Mouse (Mus musculus): ENCODE results near the gene Milr1.
"Not testable (repeated sequence)": the region's sequence is repeated elsewhere in the genome, so short reads cannot be mapped to it uniquely, and the experiment has no call there.

Milr1 gene

GRCm38 (mm10) chr11:106730714-106731113 lies 20.3 kb upstream of the Milr1 start:
- DNase-seq (ENCODE audit: low read depth): no peak

GRCm38 (mm10) chr11:106736614-106737013 lies 14.4 kb upstream of the Milr1 start:
- no peak for DNase-seq (ENCODE audit: low read depth)

GRCm38 (mm10) chr11:106737178-106737621 lies 13.8 kb upstream of the Milr1 start:
- no peak for DNase-seq (ENCODE audit: low read depth)

DNA sequence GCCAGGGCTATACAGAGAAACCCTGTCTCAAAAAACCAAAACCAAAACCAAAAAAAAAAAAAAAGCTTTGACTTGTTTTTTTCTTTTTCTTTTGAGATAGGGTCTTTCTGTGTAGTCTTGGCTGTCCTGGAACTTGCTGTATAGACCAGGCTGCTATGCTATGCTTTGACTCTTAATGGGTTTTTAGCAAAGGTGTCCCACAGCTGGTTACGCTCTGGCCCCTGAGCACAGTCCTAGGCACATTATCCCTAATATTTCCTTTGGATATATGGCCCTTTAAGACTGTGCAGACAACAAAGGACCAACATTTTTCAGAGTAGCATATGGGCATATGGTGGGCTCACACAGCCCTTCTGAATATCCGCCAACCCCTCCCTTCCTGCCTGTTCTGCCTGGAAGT lies 11.9 kb upstream of the Milr1 start:
- no peak for DNase-seq (ENCODE audit: low read depth)

DNA sequence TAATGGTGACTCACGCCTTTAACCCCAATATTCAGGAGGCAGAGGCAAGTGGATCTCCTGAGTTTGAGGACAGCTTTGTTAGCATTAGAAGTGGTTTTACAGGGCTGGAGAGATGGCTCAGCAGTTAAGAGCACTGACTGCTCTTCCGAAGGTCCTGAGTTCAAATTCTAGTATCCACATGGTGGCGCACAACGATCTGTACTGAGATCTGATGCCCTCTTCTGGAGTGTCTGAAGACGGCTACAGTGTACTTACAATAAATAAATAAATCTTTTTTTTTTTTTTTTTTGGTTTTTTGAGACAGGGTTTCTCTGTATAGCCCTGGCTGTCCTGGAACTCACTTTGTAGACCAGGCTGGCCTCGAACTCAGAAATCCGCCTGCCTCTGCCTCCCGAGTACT lies 10.3 kb upstream of the Milr1 start:
- DNase-seq (ENCODE audit: low read depth): not testable (repeated sequence)

DNA sequence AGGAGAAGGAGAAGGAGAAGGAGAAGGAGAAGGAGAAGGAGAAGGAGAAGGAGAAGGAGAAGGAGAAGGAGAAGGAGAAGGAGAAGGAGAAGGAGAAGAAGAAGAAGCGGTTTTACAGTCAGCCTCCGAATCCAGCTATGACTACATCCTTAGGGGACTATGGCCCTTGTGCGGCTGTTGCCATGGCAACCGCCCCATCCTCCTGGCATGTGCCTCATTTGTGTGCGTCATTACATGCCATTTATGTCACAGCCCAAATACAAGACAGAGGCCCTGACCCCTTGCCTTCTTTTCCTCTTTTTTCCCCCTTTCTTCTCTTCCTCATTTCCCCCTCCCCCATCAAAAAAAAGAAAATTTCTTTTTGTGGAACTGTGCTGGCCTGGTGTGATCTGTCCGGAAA lies 9.8 kb upstream of the Milr1 start:
- no peak for DNase-seq (ENCODE audit: low read depth)

- no peak for DNase-seq (ENCODE audit: low read depth)
Measured at GRCm38 (mm10) chr11:106741826-106742225, 9.2 kb upstream of the Milr1 start.

DNA sequence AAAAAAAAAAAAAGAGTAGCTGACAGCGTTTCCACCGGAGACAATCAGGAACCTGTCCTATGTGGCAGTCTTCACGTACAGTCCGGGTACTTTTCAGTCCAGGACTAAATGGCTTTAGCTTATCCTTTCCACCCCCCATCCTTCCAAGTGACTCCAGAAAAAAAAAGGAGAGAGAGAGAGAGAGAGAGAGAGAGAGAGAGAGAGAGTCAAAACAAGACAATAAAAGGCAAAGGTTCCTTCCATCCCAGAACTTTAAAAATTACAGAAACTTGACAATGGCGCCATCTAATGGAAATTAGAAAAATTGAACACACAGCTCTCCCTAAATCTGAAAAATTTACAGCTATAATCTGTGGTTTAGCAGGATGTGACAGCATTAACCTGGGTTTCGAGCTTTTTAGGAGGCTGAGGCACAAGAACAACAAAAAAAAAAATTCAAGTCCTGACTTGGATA lies 8.6 kb upstream of the Milr1 start:
- DNase-seq (ENCODE audit: low read depth): no peak

- DNase-seq (ENCODE audit: low read depth): no peak
Measured at GRCm38 (mm10) chr11:106744949-106745348, 6.1 kb upstream of the Milr1 start.

DNA sequence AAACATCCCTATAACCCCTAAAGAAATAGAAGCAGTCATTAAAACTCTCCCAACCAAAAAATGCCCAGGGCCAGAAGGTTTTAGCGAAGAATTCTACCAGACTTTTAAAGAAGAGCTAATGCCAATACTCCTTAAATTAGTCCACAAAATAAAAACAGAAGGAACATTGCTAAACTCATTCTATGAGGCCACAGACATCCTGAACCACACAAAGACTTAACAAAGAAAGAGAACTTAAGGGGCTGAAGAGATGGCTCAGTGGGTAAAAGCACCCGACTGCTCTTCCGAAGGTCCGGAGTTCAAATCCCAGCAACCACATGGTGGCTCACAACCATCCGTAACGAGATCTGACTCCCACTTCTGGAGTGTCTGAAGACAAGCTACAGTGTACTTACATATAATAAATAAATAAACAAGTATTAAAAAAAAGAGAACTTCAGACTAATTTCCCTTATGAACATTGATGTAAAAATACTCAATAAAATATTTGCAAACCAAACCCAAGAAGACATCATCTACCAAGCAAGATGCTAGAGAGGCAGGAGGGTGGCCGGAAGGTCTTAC lies 1.4 kb upstream of the Milr1 start:
- DNase-seq (ENCODE audit: low read depth): not testable (repeated sequence)

DNA sequence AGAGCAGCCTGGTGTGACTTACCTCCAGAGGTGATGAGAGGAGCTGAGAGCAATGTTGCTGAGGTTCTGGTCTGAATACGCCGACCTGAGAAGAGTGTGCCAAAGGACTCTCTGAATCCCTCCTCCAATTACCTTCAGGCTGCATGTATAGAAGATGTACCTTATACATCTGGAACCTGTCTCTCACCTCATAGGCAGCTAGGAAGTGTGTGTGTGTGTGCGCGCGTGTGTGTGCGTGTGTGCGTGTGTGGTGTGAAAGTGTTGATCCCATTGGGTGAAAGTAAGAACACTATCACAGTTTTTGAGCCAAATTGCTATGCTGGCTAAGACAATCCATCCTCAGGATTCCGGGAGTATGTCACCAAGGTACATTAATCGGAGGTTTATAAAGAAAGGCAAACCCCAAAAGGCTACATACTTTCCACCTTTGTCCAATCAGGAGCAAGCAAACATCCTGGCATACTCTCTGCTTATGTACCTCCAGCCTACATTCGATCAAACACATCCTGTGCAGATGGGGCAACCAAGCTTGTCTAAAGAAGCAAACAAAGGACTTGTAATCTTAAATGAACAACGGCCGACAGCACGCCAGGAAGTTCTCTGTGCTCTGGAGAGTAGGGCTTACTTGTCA lies 790 bp upstream of the Milr1 start, which contains the start of gene Pecam1:
Gene Pecam1 (minus strand): TSS at position 508 of the 631 bp plus-strand sequence.
- DNase-seq (ENCODE audit: low read depth): no peak

- no peak for DNase-seq (ENCODE audit: low read depth)
Measured at GRCm38 (mm10) chr11:106752103-106752502, 1.1 kb downstream of the Milr1 start.

- DNase-seq (ENCODE audit: low read depth): no peak
Measured at GRCm38 (mm10) chr11:106753314-106753713, 2.3 kb downstream of the Milr1 start.

DNA sequence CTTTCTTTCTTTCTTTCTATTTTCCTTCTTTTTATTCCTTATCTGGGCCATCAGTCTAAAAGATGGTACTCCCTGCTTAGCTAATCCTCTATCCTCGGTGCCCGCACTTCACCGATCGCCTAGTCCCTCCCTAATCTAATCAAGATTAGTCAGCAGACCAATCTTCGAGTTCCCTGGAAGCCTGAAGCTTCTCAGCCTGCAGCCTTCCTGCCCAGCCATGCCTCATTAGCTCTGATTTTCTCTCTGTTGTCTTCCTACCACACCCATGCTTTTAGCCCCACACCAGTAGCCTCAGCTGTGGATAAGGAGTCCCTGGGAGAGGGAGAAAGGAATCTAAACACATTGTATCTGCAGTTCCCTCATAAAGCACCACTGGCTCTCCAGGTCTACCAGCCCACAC lies 4.6 kb downstream of the Milr1 start:
- DNase-seq (ENCODE audit: low read depth): no peak

DNA sequence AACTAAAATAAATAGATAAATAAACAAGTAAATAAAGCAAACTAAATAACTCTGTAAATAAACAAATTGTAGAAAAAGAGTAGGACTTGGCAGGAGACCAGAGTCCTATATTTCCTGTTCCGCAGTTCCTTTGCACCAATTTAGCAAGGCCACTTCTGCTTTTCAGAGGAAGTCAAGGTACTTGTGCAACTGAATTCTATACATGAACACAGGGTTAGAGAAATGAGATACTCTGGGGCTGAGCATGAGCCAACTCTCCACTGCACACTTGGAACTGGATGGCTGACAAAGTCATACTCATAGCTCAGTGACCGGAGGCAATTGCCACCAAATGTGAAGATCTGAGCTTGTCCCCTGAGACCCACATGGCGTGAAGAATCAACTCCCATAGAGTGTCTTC lies 8.0 kb downstream of the Milr1 start:
- no peak for DNase-seq (ENCODE audit: low read depth)

GRCm38 (mm10) chr11:106760511-106760910 lies 9.5 kb downstream of the Milr1 start:
- no peak for DNase-seq (ENCODE audit: low read depth)

- no peak for DNase-seq (ENCODE audit: low read depth)
Measured at GRCm38 (mm10) chr11:106762139-106762799, 11.2 kb downstream of the Milr1 start.

DNA sequence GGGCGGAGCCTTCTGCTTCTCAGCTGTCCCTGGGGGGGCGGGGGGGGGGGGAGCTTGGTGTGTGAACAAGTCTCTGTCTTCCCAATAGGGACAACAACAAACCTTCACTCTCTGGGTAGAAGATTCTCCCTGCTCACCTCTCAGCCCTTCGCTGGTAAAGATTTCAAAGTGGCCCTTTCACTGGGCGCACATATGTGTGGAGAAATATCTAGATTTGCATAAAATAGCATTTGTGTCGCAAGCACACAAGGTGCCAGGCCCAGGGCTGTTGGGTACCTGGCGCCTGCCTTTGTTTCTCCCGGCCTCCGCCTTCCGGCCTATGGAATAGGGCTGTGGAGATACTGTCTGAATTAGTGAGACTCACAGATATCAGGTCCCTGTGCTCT lies 11.8 kb downstream of the Milr1 start:
- no peak for DNase-seq (ENCODE audit: low read depth)

DNA sequence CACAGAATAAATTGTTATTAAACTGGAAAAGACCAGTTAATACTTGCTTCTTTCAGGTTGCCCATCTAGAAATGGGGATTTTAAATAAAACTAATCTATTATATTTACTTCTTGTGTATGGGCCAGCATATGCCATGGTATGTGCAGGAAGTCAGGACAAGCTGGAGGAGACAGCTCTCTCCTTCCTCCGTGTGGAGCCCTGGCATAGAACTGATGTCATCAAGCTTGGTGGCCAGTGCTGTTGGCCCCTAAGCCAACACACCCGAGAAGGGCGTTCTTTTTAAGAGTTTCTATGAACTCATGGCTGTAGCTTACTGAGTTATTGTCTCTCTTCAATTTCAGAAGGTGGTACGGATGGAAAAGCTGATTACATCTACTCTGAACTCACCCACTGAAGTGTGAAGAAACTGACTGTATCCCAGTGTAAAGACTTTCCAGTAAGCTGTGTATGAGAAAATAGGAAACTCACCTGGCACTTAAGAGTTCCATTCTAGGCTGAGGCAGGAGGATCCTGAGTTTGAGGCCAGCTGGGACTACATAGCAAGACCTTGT lies 15.7 kb downstream of the Milr1 start:
- no peak for DNase-seq (ENCODE audit: low read depth)

DNA sequence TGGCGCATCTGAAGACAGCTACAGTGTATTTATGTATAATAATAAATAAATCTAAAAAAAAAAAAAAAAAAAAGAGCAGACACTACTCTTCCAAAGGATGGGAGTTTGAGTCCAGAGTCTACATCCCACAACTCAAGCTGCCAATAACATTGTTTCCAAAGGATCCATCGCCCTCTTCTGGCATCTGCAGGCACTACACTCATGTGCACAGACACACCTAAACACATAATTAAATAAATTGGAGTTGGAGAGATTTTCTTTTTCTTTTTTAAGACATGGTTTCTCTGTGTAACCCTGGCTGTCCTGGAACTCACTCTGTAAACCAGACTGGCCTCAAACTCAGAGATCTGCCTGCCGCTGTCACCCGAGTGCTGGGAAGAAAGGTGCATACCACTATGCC lies 16.5 kb downstream of the Milr1 start:
- DNase-seq (ENCODE audit: low read depth): no peak

- DNase-seq (ENCODE audit: low read depth): no peak
Measured at GRCm38 (mm10) chr11:106770195-106770974, 19.4 kb downstream of the Milr1 start.

GRCm38 (mm10) chr11:106773061-106773460 lies 22.0 kb downstream of the Milr1 start:
- no peak for DNase-seq (ENCODE audit: low read depth)
